Mouse (Mus musculus) lung, postnatal 25 days (tissue): ENCODE results near the gene Rab39.

Source experiments
- DNase-seq: peaks from one replicate; pipeline ENCODE4 v3.0.0; 2022; ENCODE audit warnings: low spot score

Gene Rab39

GRCm38 (mm10) chr9:53705992-53706696 lies at the start of gene Rab39:
Gene Rab39 (minus strand): TSS chr9:53706232.
- peak; percentile 58 for DNase-seq

DNA sequence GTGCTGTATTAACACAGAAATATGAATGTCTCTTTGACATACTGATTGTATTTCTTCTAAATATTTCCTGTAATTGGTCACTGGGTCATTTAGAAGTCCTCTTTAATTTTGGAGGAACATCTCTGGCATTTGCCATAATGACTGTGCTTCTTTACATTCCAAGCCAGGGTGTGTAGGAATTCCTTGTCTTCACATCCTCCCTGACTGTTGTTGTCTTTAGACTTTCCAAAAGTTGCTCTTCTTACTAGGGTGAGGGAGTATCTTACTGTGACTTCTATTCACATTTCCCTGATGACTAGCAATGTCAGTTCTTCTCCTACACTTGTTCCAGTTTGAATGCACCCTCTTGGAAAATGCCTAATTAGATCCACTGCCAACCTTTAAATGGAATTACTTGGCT lies 48.8 kb upstream of the Rab39 start:
- no peak for DNase-seq

GRCm38 (mm10) chr9:53750899-53751298 lies 44.9 kb upstream of the Rab39 start:
- no peak for DNase-seq

DNA sequence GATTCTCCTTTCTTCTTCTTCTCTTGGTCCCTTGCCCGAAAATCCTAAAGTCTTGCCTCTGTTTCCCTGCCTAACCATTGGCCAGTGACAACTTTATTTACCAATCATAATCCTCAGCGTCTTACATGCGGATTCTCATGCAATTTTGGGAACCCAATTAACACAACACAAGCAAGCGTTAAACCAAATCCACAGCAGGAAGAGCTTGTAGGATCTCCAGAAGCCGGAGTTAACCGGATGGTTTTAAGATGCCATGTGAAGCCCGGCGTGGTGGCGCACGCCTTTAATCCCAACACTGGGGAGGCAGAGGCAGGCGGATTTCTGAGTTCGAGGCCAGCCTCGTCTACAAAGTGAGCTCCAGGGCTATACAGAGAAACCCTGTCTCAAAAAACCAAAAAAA lies 44.4 kb upstream of the Rab39 start:
- no peak for DNase-seq

DNA sequence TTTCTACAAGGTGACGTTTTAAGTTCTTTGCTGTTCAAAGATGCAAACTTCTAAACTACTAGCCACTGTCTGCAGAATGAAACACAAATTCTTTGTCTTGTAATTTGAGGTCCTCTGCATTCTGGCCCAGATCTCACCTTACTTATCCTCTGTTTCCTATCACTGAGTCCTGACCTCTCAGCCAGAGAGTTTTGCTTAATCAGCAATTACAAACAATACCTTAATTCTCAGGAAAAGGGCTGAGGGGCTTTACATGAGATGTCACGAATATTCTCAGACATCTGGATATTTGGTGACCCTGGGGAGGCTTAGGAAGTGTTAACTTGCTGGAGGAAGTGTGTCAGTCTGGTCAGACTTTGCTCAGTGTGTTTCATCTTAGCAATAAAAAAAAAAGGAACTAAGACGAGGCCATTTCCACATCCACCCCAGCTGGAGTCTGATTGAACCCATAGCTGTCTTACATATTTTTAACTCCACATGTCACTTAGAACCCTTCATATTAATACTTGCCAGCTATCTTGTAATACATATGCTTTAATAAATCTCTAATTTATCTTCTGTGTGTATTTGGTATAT lies 34.9 kb upstream of the Rab39 start:
- no peak for DNase-seq

DNA sequence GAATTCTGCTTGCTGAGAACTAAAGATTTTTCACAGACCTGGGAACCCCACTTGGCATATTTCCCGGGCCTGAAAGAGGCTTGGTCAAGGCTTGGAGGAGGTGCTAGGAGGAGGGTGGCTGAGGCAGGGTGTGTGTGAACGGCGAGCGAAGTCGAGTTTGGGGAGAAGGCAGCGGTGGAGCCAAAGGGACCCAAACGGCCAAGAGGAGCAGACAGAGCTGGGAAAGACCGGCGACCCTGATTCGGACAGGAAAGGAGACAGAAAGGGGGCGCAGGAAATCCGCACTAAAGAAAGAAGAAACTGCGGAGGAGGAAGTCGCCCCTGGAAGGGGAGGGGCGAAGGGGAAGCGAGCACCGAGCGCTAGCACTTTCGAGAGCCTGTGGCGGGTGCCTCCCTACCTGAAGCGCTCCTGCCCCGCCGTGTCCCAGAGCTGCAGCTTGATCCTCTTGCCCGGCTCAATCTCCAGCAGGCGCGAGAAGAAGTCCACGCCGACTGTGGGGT lies 491 bp downstream of the Rab39 start:
- peak; percentile 7 for DNase-seq

DNA sequence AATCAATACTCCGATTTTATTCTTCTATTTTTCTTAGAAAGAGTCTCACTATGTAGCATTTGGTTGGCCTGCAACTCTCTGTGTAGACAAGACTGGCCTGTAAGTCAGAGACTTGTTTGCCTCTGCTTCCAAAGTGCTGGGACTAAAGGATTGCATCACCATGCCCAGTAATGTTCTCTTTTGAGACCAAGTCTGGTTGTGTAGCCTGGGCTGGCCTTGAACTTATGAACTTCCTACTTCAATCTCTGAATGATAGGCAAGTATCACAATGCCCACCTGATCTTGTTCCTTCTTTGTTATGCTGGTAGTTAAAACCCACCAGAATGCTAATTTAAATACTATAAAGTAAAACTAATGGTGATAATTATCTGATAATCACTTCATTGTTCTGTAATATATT lies 3.0 kb downstream of the Rab39 start:
- DNase-seq: no peak

DNA sequence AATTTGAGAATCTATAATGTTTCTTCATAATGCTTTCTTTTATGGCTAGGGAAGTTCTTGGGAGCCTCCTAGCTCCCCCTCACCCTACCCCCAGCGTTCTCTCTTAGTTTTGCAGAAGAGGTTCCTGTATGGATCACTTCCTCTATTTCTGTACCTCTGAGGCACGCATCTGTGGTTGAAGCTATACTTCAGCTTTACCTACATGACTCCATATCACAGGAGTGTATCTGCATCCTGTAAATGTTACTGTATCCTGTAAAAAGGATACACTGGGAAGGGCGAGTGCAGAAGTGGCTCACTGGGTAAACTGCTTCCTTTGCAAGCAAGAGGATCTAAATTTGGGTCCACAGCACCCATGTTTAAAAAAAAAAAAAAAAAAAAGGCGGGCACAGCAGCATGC lies 5.5 kb downstream of the Rab39 start:
- no peak for DNase-seq

- DNase-seq: no peak
Measured at GRCm38 (mm10) chr9:53695846-53696245, 10.2 kb downstream of the Rab39 start.

GRCm38 (mm10) chr9:53693718-53694117 lies 12.3 kb downstream of the Rab39 start:
- no peak for DNase-seq

GRCm38 (mm10) chr9:53691745-53692670 lies 14.0 kb downstream of the Rab39 start:
- DNase-seq: no peak

GRCm38 (mm10) chr9:53680851-53681250 lies 25.2 kb downstream of the Rab39 start:
- no peak for DNase-seq

DNA sequence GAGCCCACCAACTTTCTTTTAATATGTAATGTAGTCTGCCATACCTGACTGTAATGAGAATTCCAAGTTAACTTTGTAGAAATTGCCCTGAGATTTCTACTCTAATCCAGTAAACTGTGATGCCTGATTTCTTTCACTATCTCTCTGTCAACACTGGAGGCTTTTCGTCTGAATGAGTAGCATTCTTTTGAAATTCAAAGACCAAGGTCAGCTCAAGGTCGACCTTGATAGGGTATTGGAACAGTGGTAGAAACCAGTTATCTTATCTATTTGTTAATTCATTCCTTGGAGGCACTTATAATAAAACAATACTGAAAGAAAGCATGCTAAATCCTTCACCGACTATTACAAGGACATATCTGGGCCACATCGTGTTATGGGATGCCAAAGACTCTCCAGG lies 29.1 kb downstream of the Rab39 start:
- DNase-seq: no peak

DNA sequence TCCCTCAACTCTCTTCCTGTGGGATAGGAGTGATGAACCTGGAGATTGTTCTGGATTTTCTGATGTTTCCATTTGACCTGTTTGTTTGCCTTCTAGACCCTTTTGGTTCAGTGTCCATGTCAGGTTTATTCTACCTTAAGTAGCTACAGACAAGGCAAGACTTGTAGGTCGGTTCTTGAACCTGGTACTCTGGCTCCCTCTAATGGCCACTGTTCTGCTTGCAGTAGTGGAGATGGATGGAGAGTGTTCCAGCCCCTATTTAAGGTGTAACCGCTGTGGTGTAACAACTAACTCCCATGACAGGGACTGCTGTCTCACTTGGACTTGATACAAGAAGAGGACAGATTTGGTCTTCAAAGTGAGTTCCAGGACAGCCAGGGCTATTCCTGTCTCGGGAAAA lies 32.5 kb downstream of the Rab39 start:
- peak; percentile 82 for DNase-seq

- peak; percentile 27 for DNase-seq
Measured at GRCm38 (mm10) chr9:53669680-53670219, 36.3 kb downstream of the Rab39 start, which contains the start of gene Cul5. Gene Cul5 (minus strand): TSS chr9:53670014.

GRCm38 (mm10) chr9:53667020-53667669 lies 38.9 kb downstream of the Rab39 start:
- peak; percentile 95 for DNase-seq

GRCm38 (mm10) chr9:53666665-53667019 lies 39.4 kb downstream of the Rab39 start:
- no peak for DNase-seq

GRCm38 (mm10) chr9:53665428-53665827 lies 40.6 kb downstream of the Rab39 start:
- DNase-seq: no peak

GRCm38 (mm10) chr9:53664819-53665218 lies 41.2 kb downstream of the Rab39 start:
- no peak for DNase-seq

GRCm38 (mm10) chr9:53634796-53635195 lies 71.2 kb downstream of the Rab39 start:
- DNase-seq: no peak
